Mouse (Mus musculus): ENCODE measurements at regions not wholly inside any gene's neighbourhood (a gene's known extent, or its start where the extent isn't known, plus 50 kb on each side); places are given as distances from the start of the nearest gene placed in this dataset.

GRCm38 (mm10) chr4:56686141-56686540 is 53.7 kb upstream of the Gm26657 start:
- H3K4me2 ChIP-seq: no peak overlapping the region
- H3K4me3 ChIP-seq (replicated peaks): no peak overlapping the region
- H3K36me3 ChIP-seq: no peaks in the 10 kb centered on the region
- H3K9ac ChIP-seq (replicated peaks): no peak overlapping the region
- no peak for ATAC-seq (ENCODE audit: low FRiP score)
- peaks cover 9% of the 10 kb centered on the region for H3K4me1 ChIP-seq
- H3K9me3 ChIP-seq (replicated peaks): no peaks in the 10 kb centered on the region
- H3K27me3 ChIP-seq (replicated peaks): no peaks in the 10 kb centered on the region
- WGBS: 61% methylated on average over 8 of the region's 8 CpGs
- H3K27ac ChIP-seq (replicated peaks): no peak overlapping the region

- no peak overlapping the region for H3K9ac ChIP-seq (replicated peaks)
- no peak overlapping the region for H3K27ac ChIP-seq (replicated peaks)
- H3K4me1 ChIP-seq: peaks cover 9% of the 10 kb centered on the region
- H3K36me3 ChIP-seq: no peaks in the 10 kb centered on the region
- WGBS: 49% methylated on average over 8 of the region's 8 CpGs
- peak; percentile 31; the same call in 1 of the 2 replicates for ATAC-seq (ENCODE audit: low FRiP score)
- H3K4me2 ChIP-seq: peak overlapping the region; percentile 38
- no peaks in the 10 kb centered on the region for H3K27me3 ChIP-seq (replicated peaks)
- no peaks in the 10 kb centered on the region for H3K9me3 ChIP-seq (replicated peaks)
- H3K4me3 ChIP-seq (replicated peaks): no peak overlapping the region
These were observed 54.2 kb upstream of the Gm26657 start for GRCm38 (mm10) chr4:56685696-56686095.

GRCm38 (mm10) chr4:56685123-56685522 is 54.7 kb upstream of the Gm26657 start:
- Histone ChIP-seq H3K27ac (replicated peaks) (no peak overlapping the region), H3K9ac (replicated peaks) (no peak overlapping the region), H3K27me3 (replicated peaks) (no peaks in the 10 kb centered on the region), H3K36me3 (no peaks in the 10 kb centered on the region), H3K4me1 (peaks cover 9% of the 10 kb centered on the region), H3K9me3 (replicated peaks) (no peaks in the 10 kb centered on the region), H3K4me2 (peak overlapping the region; percentile 38), H3K4me3 (replicated peaks) (no peak overlapping the region)
- ATAC-seq (ENCODE audit: low FRiP score): peak; percentile 69; the same call in 1 of the 2 replicates
- WGBS: 8% methylated on average over 9 of the region's 9 CpGs

- H3K4me3 ChIP-seq (replicated peaks): no peak overlapping the region
- no peak overlapping the region for H3K4me2 ChIP-seq
- no peaks in the 10 kb centered on the region for H3K27me3 ChIP-seq (replicated peaks)
- peaks cover 9% of the 10 kb centered on the region for H3K4me1 ChIP-seq
- no peak overlapping the region for H3K27ac ChIP-seq (replicated peaks)
- 74% methylated on average over 7 of the region's 7 CpGs for WGBS
- no peaks in the 10 kb centered on the region for H3K9me3 ChIP-seq (replicated peaks)
- no peak for ATAC-seq (ENCODE audit: low FRiP score)
- H3K9ac ChIP-seq (replicated peaks): no peak overlapping the region
- no peaks in the 10 kb centered on the region for H3K36me3 ChIP-seq
These were observed 55.8 kb upstream of the Gm26657 start for GRCm38 (mm10) chr4:56684031-56684430.

GRCm38 (mm10) chr4:56681121-56681520 is 58.7 kb upstream of the Gm26657 start:
- Histone ChIP-seq H3K36me3 (no peaks in the 10 kb centered on the region), H3K4me1 (peaks cover 9% of the 10 kb centered on the region), H3K27ac (replicated peaks) (no peak overlapping the region), H3K4me2 (no peak overlapping the region), H3K4me3 (replicated peaks) (no peak overlapping the region), H3K9me3 (replicated peaks) (no peaks in the 10 kb centered on the region), H3K9ac (replicated peaks) (no peak overlapping the region), H3K27me3 (replicated peaks) (no peaks in the 10 kb centered on the region)
- ATAC-seq (ENCODE audit: low FRiP score): no peak
- 56% methylated on average over 8 of the region's 8 CpGs for WGBS

- no peaks in the 10 kb centered on the region for H3K9me3 ChIP-seq (replicated peaks)
- H3K27me3 ChIP-seq (replicated peaks): no peaks in the 10 kb centered on the region
- 94% methylated on average over 4 of the region's 4 CpGs for WGBS
- H3K4me3 ChIP-seq (replicated peaks): no peak overlapping the region
- no peak for ATAC-seq (ENCODE audit: low FRiP score)
- no peaks in the 10 kb centered on the region for H3K4me1 ChIP-seq
- H3K27ac ChIP-seq (replicated peaks): no peak overlapping the region
- H3K9ac ChIP-seq (replicated peaks): no peak overlapping the region
- no peak overlapping the region for H3K4me2 ChIP-seq
- H3K36me3 ChIP-seq: no peaks in the 10 kb centered on the region
These were observed 66.0 kb upstream of the Gm26657 start for GRCm38 (mm10) chr4:56673868-56674267.

- H3K27ac ChIP-seq (replicated peaks): no peak overlapping the region
- H3K9ac ChIP-seq (replicated peaks): no peak overlapping the region
- no peak overlapping the region for H3K4me3 ChIP-seq (replicated peaks)
- H3K9me3 ChIP-seq (replicated peaks): no peaks in the 10 kb centered on the region
- H3K27me3 ChIP-seq (replicated peaks): no peaks in the 10 kb centered on the region
- no peaks in the 10 kb centered on the region for H3K36me3 ChIP-seq
- H3K4me1 ChIP-seq: no peaks in the 10 kb centered on the region
- 91% methylated on average over 2 of the region's 2 CpGs for WGBS
- no peak for ATAC-seq (ENCODE audit: low FRiP score)
- H3K4me2 ChIP-seq: no peak overlapping the region
These were observed 74.9 kb upstream of the Gm26657 start for GRCm38 (mm10) chr4:56664921-56665320.

GRCm38 (mm10) chr4:56661816-56662215 is 78.1 kb upstream of the Gm26657 start:
- Histone ChIP-seq H3K27me3 (replicated peaks) (no peaks in the 10 kb centered on the region), H3K4me1 (no peaks in the 10 kb centered on the region), H3K36me3 (no peaks in the 10 kb centered on the region), H3K9ac (replicated peaks) (no peak overlapping the region), H3K4me2 (no peak overlapping the region), H3K4me3 (replicated peaks) (no peak overlapping the region), H3K27ac (replicated peaks) (no peak overlapping the region), H3K9me3 (replicated peaks) (no peaks in the 10 kb centered on the region)
- no peak for ATAC-seq (ENCODE audit: low FRiP score)
- WGBS: 92% methylated on average over 5 of the region's 5 CpGs

- Histone ChIP-seq H3K9ac (replicated peaks) (no peak overlapping the region), H3K27ac (replicated peaks) (no peak overlapping the region), H3K4me2 (no peak overlapping the region), H3K36me3 (no peaks in the 10 kb centered on the region), H3K9me3 (replicated peaks) (no peaks in the 10 kb centered on the region), H3K4me1 (peaks cover 3% of the 10 kb centered on the region; the same call in 1 of the 2 replicates), H3K4me3 (replicated peaks) (no peak overlapping the region), H3K27me3 (replicated peaks) (no peaks in the 10 kb centered on the region)
- ATAC-seq (ENCODE audit: low FRiP score): no peak
- 67% methylated on average over 3 of the region's 3 CpGs for WGBS
These were observed 82.8 kb upstream of the Gm26657 start for GRCm38 (mm10) chr4:56657046-56657445.

- H3K4me3 ChIP-seq (replicated peaks): no peak overlapping the region
- H3K27me3 ChIP-seq (replicated peaks): no peaks in the 10 kb centered on the region
- 82% methylated on average over 4 of the region's 4 CpGs for WGBS
- H3K4me2 ChIP-seq: no peak overlapping the region
- no peak overlapping the region for H3K9ac ChIP-seq (replicated peaks)
- H3K9me3 ChIP-seq (replicated peaks): no peaks in the 10 kb centered on the region
- no peak for ATAC-seq (ENCODE audit: low FRiP score)
- no peak overlapping the region for H3K27ac ChIP-seq (replicated peaks)
- peaks cover 3% of the 10 kb centered on the region; the same call in 1 of the 2 replicates for H3K4me1 ChIP-seq
- H3K36me3 ChIP-seq: no peaks in the 10 kb centered on the region
These were observed 85.5 kb upstream of the Gm26657 start for GRCm38 (mm10) chr4:56654327-56654726.

- H3K4me2 ChIP-seq: no peak overlapping the region
- WGBS: 85% methylated on average over 5 of the region's 5 CpGs
- H3K27ac ChIP-seq (replicated peaks): no peak overlapping the region
These were observed 87.1 kb upstream of the Gm26657 start for GRCm38 (mm10) chr4:56652819-56653218.

GRCm38 (mm10) chr4:56649731-56650130 is 90.1 kb upstream of the Gm26657 start:
- 29% methylated on average over 1 of the region's 1 CpGs for WGBS
- H3K4me2 ChIP-seq: no peak overlapping the region

More at GRCm38 (mm10) chr4:56652819-56653218, 87.1 kb upstream of the Gm26657 start:
- H3K36me3 ChIP-seq: no peaks in the 10 kb centered on the region
- peaks cover 3% of the 10 kb centered on the region; the same call in 1 of the 2 replicates for H3K4me1 ChIP-seq
- no peaks in the 10 kb centered on the region for H3K9me3 ChIP-seq (replicated peaks)
- no peaks in the 10 kb centered on the region for H3K27me3 ChIP-seq (replicated peaks)
- H3K4me3 ChIP-seq (replicated peaks): no peak overlapping the region
- ATAC-seq (ENCODE audit: low FRiP score): no peak
- no peak overlapping the region for H3K9ac ChIP-seq (replicated peaks)

More at GRCm38 (mm10) chr4:56649731-56650130, 90.1 kb upstream of the Gm26657 start:
- H3K4me1 ChIP-seq: peaks cover 6% of the 10 kb centered on the region
- no peak overlapping the region for H3K4me3 ChIP-seq (replicated peaks)
- ATAC-seq (ENCODE audit: low FRiP score): no peak
- H3K9ac ChIP-seq (replicated peaks): no peak overlapping the region
- H3K27me3 ChIP-seq (replicated peaks): no peaks in the 10 kb centered on the region
- no peak overlapping the region for H3K27ac ChIP-seq (replicated peaks)
- no peaks in the 10 kb centered on the region for H3K9me3 ChIP-seq (replicated peaks)
- H3K36me3 ChIP-seq: no peaks in the 10 kb centered on the region

Data from neural tube, embryonic 15.5 days (tissue).